Mouse (Mus musculus): ENCODE measurements around the gene Lrrfip1.

The Lrrfip1 gene

GRCm38 (mm10) chr1:91085009-91085408 is 86.5 kb downstream of the Lrrfip1 start:
- no peak for DNase-seq (ENCODE audit: low read depth, low spot score)

GRCm38 (mm10) chr1:91085686-91086085 is 87.1 kb downstream of the Lrrfip1 start:
- DNase-seq (ENCODE audit: low read depth, low spot score) = no peak

GRCm38 (mm10) chr1:91086325-91086724 is 87.8 kb downstream of the Lrrfip1 start:
- peak; percentile 59 for DNase-seq (ENCODE audit: low read depth, low spot score)

GRCm38 (mm10) chr1:91086748-91087147 is 88.2 kb downstream of the Lrrfip1 start:
- DNase-seq (ENCODE audit: low read depth, low spot score) = no peak

GRCm38 (mm10) chr1:91088027-91088426 is 89.5 kb downstream of the Lrrfip1 start:
- no peak for DNase-seq (ENCODE audit: low read depth, low spot score)

- DNase-seq (ENCODE audit: low read depth, low spot score) = no peak
Measured at GRCm38 (mm10) chr1:91088941-91089340, 90.4 kb downstream of the Lrrfip1 start.

DNA sequence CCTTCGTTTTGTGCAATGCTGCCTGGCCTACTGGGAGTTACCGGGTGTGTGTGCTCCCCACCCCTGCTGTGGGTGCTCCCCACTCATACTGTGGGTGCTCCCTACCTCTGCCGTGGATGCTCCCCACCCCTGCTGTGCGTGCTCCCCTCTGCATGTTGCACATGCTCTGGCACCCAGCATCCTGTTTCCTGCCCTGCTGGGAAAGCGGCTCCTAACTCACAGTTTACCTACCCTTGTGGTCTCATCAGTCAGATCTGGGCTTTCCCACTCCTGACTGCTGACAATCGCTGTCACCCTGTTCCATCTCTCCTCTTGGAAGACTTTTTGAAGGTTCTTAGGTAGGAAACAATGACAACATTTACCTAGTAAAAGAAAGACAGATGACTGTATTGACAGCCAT is 91.9 kb downstream of the Lrrfip1 start:
- DNase-seq (ENCODE audit: low read depth, low spot score) = peak; percentile 70

GRCm38 (mm10) chr1:91092451-91092850 is 93.9 kb downstream of the Lrrfip1 start:
- DNase-seq (ENCODE audit: low read depth, low spot score) = no peak

DNA sequence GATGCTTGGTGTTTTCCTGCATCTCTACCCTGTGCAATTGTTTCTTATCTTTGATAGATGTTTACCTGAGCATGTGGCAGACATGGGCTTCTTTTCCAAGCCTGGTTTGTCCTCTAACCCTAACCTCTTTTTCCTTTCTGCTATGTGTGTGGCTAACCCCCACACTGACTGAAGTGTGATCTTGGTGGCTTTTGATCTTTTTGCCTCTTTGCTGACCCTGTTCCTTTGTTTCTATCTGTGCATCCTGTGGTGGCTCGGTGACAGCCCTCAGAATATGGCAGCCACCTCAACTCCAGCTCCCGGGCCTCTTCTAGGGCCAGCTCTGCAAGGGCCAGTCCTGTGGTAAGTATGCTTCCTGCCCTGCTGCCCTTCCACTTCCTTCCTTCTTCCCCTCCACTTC is 94.8 kb downstream of the Lrrfip1 start:
- peak; percentile 70 for DNase-seq (ENCODE audit: low read depth, low spot score)

GRCm38 (mm10) chr1:91094001-91094400 is 95.5 kb downstream of the Lrrfip1 start:
- peak; percentile 36 for DNase-seq (ENCODE audit: low read depth, low spot score)

DNA sequence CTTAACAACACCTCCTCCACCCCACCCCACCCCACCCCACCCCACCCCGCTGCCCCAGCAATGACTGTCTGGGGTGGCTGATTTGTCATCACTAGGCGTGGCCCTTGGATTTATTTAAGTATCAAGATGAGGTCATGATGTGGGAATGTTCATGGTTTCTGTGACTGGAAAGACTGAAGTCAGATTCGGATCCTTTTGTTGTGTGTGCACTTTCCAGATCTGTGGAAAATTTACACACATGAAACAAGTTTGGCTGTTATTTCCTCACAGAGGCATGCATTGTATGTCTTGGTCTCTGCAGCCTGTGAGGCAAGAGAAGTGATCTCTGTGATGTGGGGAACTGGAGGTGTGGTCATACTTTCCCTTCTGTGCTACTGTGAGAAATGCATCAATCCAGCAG is 96.7 kb downstream of the Lrrfip1 start:
- DNase-seq (ENCODE audit: low read depth, low spot score) = peak; percentile 85

DNA sequence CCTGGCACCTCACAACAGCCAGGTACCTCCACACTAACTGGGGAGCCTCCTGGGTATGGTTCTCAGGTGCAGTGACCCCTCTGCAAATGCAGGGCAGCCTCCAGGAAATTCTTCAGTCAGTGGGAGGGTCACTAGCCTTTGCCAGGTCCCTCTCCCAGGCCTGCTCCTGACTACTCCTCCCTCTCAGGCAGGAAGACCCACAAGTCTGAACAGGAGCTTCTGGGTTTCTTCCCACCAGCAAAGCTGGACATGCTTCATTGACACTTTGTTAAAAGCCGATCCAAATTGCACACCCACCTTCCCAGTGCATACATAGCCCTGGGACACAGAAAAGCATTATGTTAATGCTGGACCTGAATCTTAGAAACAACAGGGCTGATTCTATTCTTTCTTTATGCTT is 97.3 kb downstream of the Lrrfip1 start:
- DNase-seq (ENCODE audit: low read depth, low spot score) = no peak

- DNase-seq (ENCODE audit: low read depth, low spot score) = peak; percentile 64
Measured at GRCm38 (mm10) chr1:91096490-91096889, 98.0 kb downstream of the Lrrfip1 start.

DNA sequence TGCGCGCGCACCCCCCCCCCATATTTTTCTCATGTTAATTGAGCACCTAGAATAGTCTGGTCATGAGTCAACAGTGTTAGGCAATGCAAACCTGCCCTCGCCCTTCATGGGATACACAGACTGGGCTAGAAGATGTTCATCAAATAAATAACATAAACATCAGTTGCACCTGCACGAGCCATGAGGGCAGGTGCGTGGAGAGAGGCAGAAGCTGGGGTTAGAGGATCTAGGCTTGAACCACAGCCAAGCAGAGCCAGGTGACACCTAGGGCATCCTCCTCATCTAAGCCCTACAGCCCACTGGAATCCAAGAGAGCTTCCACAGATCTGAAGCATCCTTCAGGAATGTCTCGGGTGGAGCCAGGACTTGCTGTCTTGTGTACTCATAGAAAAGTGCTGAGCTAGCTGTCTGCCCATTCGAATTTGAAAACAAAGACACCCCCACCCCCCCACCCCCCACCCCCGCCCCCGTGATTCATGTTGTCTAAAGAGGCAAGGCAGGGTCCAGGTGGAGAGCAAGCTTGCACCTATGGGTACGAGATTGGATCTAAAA is 98.8 kb downstream of the Lrrfip1 start:
- DNase-seq (ENCODE audit: low read depth, low spot score) = no peak

GRCm38 (mm10) chr1:91098887-91099286 is 100.3 kb downstream of the Lrrfip1 start:
- DNase-seq (ENCODE audit: low read depth, low spot score) = peak; percentile 78

- DNase-seq (ENCODE audit: low read depth, low spot score) = no peak
Measured at GRCm38 (mm10) chr1:91101709-91102440, 103.3 kb downstream of the Lrrfip1 start.

- no peak for DNase-seq (ENCODE audit: low read depth, low spot score)
Measured at GRCm38 (mm10) chr1:91103366-91103983, 104.9 kb downstream of the Lrrfip1 start.

GRCm38 (mm10) chr1:91107548-91107947 is 109.0 kb downstream of the Lrrfip1 start:
- DNase-seq (ENCODE audit: low read depth, low spot score) = no peak

DNA sequence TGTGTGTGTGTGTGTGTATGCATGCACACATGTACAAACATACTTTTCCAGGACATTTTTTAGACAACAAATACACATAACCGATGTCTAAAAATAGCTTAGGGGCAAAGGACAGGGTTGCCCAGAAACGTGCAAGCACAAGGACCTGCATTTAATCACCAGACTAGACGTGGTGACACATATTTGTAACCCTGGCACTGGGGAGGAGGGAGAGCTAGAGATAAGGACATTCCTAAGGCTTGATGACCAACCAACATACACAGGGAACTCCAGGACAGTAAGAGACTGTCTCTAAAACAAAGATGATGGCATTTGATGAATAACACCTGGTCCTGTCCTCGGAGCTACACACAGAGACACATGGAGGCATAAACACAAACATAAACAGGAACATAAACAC is 110.8 kb downstream of the Lrrfip1 start:
- DNase-seq (ENCODE audit: low read depth, low spot score) = no peak

DNA sequence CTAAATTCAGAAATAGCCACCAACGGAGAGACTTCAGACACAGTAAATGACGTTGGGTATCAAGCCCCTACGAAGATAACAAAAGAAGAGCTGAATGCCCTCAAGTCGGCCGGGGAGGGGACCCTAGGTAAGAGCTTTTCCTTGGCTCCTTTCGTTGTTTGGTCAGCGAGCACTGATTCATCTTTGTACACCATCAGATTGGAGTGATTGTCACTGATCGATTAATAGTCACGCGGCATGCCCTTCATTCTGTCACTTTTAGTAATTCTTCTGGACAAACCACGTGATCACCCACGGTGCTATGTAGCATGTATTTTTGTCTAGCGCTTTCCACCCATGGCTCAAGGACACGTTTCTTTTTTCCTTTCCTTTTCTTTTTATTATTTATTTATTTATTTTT is 113.6 kb downstream of the Lrrfip1 start:
- no peak for DNase-seq (ENCODE audit: low read depth, low spot score)

DNA sequence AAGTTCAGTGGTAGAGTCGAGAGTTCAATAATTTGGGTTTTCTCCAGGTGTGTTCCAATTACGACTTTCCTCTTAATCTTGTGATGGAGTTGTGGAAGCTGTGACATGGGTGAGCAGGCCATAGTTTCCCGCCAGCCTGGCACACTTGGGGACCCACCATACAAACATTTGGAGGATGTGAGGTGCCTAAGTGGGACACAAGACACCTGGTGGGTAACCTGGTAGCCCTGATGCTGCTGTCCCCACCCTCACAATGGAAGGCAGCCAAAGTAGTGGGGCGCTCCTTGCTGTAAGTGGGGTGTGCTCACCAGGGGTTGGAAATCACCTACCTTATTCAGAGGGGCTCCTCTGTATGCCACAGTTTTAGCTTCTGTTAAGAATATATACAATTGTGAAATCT is 114.1 kb downstream of the Lrrfip1 start:
- DNase-seq (ENCODE audit: low read depth, low spot score) = no peak

GRCm38 (mm10) chr1:91122121-91122520 is 123.6 kb downstream of the Lrrfip1 start:
- DNase-seq (ENCODE audit: low read depth, low spot score) = no peak

DNA sequence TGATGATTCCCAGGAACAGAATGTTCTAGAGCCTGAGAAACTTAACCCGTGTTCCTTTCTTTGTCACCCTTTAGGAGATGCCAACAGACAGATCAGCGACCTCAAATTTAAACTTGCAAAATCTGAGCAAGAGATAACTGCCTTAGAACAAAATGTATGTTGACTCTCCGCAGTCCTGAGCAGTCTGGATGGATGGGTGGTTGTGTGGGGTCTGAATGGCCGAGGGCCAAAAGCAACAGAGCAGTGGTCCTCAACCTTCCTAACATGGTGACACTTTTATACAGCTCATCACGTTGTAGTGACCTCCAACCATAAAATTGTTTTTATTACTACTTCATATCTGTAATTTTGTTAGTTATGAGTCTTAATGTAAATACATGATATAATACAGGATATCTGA is 124.5 kb downstream of the Lrrfip1 start:
- DNase-seq (ENCODE audit: low read depth, low spot score) = no peak

Measured in CD4-positive helper T cell, adult 2 months (primary cell).